Comparison of ENCODE assay signal across 19 mouse cellular contexts in genomic region chr6:31140593-31140992, GRCm38 (mm10).
"Had no signal": no experiment of that assay in that cellular context is flagged by ENCODE, and none has a peak within 500 bp of the region (broad histone marks: within the 10 kb centered on the region; RNA-seq: fewer than 3 reads in every experiment).

No protein-coding gene starts in this region.

- H3K4me3 ChIP-seq: midbrain, embryonic 12.5 days; myocyte; neural tube, embryonic 13.5 days; neural tube, embryonic 15.5 days; stomach, embryonic 15.5 days had no signal

- H3K9ac ChIP-seq: lung, embryonic 14.5 days; midbrain, embryonic 12.5 days; neural tube, embryonic 13.5 days; neural tube, embryonic 15.5 days; stomach, embryonic 15.5 days had no signal

- H3K27me3 ChIP-seq: midbrain, embryonic 12.5 days; neural tube, embryonic 13.5 days; neural tube, embryonic 15.5 days; stomach, embryonic 15.5 days had no signal

- H3K9me3 ChIP-seq: midbrain, embryonic 12.5 days; neural tube, embryonic 13.5 days; neural tube, embryonic 15.5 days; stomach, embryonic 15.5 days had no signal

- DNase-seq: lung, adult 18-20 months; lung, embryonic 14.5 days; lung, postnatal 10 days; lung, postnatal 4 days; midbrain, embryonic 14.5 days; retina, postnatal 1 day; right cerebral cortex, adult 18-20 months; right cerebral cortex, postnatal 25 days; right cerebral cortex, postnatal 4 days; thymus, adult 2 months; thymus, postnatal 25 days; thymus, postnatal 4 days had no signal

- H3K27ac ChIP-seq: midbrain, embryonic 12.5 days; neural tube, embryonic 13.5 days; neural tube, embryonic 15.5 days; stomach, embryonic 15.5 days; stomach, postnatal 0 days had no signal

- H3K4me1 ChIP-seq: midbrain, embryonic 12.5 days; neural tube, embryonic 13.5 days; neural tube, embryonic 15.5 days; stomach, embryonic 15.5 days had no signal

- H3K4me2 ChIP-seq: lung, embryonic 14.5 days; midbrain, embryonic 12.5 days; neural tube, embryonic 13.5 days; neural tube, embryonic 15.5 days; stomach, embryonic 15.5 days had no signal

- H3K36me3 ChIP-seq: midbrain, embryonic 12.5 days; neural tube, embryonic 13.5 days; neural tube, embryonic 15.5 days; stomach, embryonic 15.5 days had no signal

- ATAC-seq: midbrain, embryonic 16.5 days had no signal
